Mouse (Mus musculus): Measurements from ENCODE around the gene Rln3. TPM values are rescaled to one million over a fixed set of nuclear protein-coding genes. Genes with fewer than 3 reads are reported as not detected.

The Rln3 gene
- polyA plus RNA-seq, 1 experiment = not detected

- TF ChIP-seq POLR2A (IDR thresholded peaks at IDR 0.05; ENCODE audit: low read depth, low read length) = no peak
- no peak for TF ChIP-seq CTCF (IDR thresholded peaks at IDR 0.05; ENCODE audit: borderline replicate concordance, insufficient read depth, low read length)
- H3K27ac ChIP-seq (ENCODE audit: insufficient read depth, low read length) = no peak overlapping the region
- H3K4me1 ChIP-seq (ENCODE audit: control insufficient read depth, insufficient read depth, low read length) = no peaks in the 10 kb centered on the region
- no peak overlapping the region for H3K4me3 ChIP-seq (ENCODE audit: insufficient read depth, low read length)
Measured at GRCm38 (mm10) chr8:84048171-84048570, 3.4 kb upstream of the Rln3 start.

- Histone ChIP-seq H3K4me3 (ENCODE audit: insufficient read depth, low read length) (no peak overlapping the region), H3K27ac (ENCODE audit: insufficient read depth, low read length) (no peak overlapping the region), H3K4me1 (ENCODE audit: control insufficient read depth, insufficient read depth, low read length) (no peaks in the 10 kb centered on the region)
- no peak for TF ChIP-seq CTCF (IDR thresholded peaks at IDR 0.05; ENCODE audit: borderline replicate concordance, insufficient read depth, low read length)
- TF ChIP-seq POLR2A (IDR thresholded peaks at IDR 0.05; ENCODE audit: low read depth, low read length) = no peak
Measured at GRCm38 (mm10) chr8:84046505-84046904, 1.7 kb upstream of the Rln3 start.

- Histone ChIP-seq H3K4me3 (ENCODE audit: insufficient read depth, low read length) (no peak overlapping the region), H3K27ac (ENCODE audit: insufficient read depth, low read length) (no peak overlapping the region), H3K4me1 (ENCODE audit: control insufficient read depth, insufficient read depth, low read length) (peaks cover 2% of the 10 kb centered on the region; the same call in 1 of the 2 replicates)
- TF ChIP-seq CTCF (IDR thresholded peaks at IDR 0.05; ENCODE audit: borderline replicate concordance, insufficient read depth, low read length) (no peak; the same call in 1 of the 2 replicates), POLR2A (IDR thresholded peaks at IDR 0.05; ENCODE audit: low read depth, low read length) (no peak)
Measured at GRCm38 (mm10) chr8:84044103-84044502, 697 bp downstream of the Rln3 start.

GRCm38 (mm10) chr8:84042948-84043342 lies 1.9 kb downstream of the Rln3 start:
- no peak overlapping the region for H3K27ac ChIP-seq (ENCODE audit: insufficient read depth, low read length)
- TF ChIP-seq CTCF (IDR thresholded peaks at IDR 0.05; ENCODE audit: borderline replicate concordance, insufficient read depth, low read length) (no peak), POLR2A (IDR thresholded peaks at IDR 0.05; ENCODE audit: low read depth, low read length) (no peak)
- H3K4me1 ChIP-seq (ENCODE audit: control insufficient read depth, insufficient read depth, low read length) = peaks cover 2% of the 10 kb centered on the region; the same call in 1 of the 2 replicates
- no peak overlapping the region for H3K4me3 ChIP-seq (ENCODE audit: insufficient read depth, low read length)

GRCm38 (mm10) chr8:84042066-84042947 lies 2.5 kb downstream of the Rln3 start, which contains the start of gene Il27ra:
Gene Il27ra (minus strand): TSS chr8:84042589.
- peak within 1 kb of the TSS; percentile 21; the same call in 1 of the 2 replicates for H3K4me3 ChIP-seq (ENCODE audit: insufficient read depth, low read length)
- H3K27ac ChIP-seq (ENCODE audit: insufficient read depth, low read length) = no peak within 1 kb of the TSS
- TF ChIP-seq CTCF (IDR thresholded peaks at IDR 0.05; ENCODE audit: borderline replicate concordance, insufficient read depth, low read length) (peak; percentile 61; the same call in 1 of the 2 replicates), POLR2A (IDR thresholded peaks at IDR 0.05; ENCODE audit: low read depth, low read length) (no peak)
- H3K4me1 ChIP-seq (ENCODE audit: control insufficient read depth, insufficient read depth, low read length) = peaks cover 2% of the 10 kb centered on the region; the same call in 1 of the 2 replicates

GRCm38 (mm10) chr8:84039050-84039449 lies 5.8 kb downstream of the Rln3 start:
- Histone ChIP-seq H3K27ac (ENCODE audit: insufficient read depth, low read length) (no peak overlapping the region), H3K4me1 (ENCODE audit: control insufficient read depth, insufficient read depth, low read length) (peaks cover 2% of the 10 kb centered on the region; the same call in 1 of the 2 replicates)
- TF ChIP-seq POLR2A (IDR thresholded peaks at IDR 0.05; ENCODE audit: low read depth, low read length) = no peak
- 0 out of 2 replicates have a peak, but pooled peaks have one; percentile 10 for TF ChIP-seq CTCF (IDR thresholded peaks at IDR 0.05; ENCODE audit: borderline replicate concordance, insufficient read depth, low read length)

GRCm38 (mm10) chr8:84038015-84038414 lies 6.8 kb downstream of the Rln3 start:
- Histone ChIP-seq H3K4me1 (ENCODE audit: control insufficient read depth, insufficient read depth, low read length) (peaks cover 9% of the 10 kb centered on the region), H3K27ac (ENCODE audit: insufficient read depth, low read length) (no peak overlapping the region), H3K4me3 (ENCODE audit: insufficient read depth, low read length) (no peak overlapping the region)
- TF ChIP-seq POLR2A (IDR thresholded peaks at IDR 0.05; ENCODE audit: low read depth, low read length) (no peak), CTCF (IDR thresholded peaks at IDR 0.05; ENCODE audit: borderline replicate concordance, insufficient read depth, low read length) (no peak)

More at GRCm38 (mm10) chr8:84039050-84039449, 5.8 kb downstream of the Rln3 start:
- no peak overlapping the region for H3K4me3 ChIP-seq (ENCODE audit: insufficient read depth, low read length)

GRCm38 (mm10) chr8:84032777-84033176 lies 12.0 kb downstream of the Rln3 start:
- Histone ChIP-seq H3K4me1 (ENCODE audit: control insufficient read depth, insufficient read depth, low read length) (peaks cover 12% of the 10 kb centered on the region), H3K4me3 (ENCODE audit: insufficient read depth, low read length) (no peak overlapping the region), H3K27ac (ENCODE audit: insufficient read depth, low read length) (peak overlapping the region; percentile 75)
- TF ChIP-seq CTCF (IDR thresholded peaks at IDR 0.05; ENCODE audit: borderline replicate concordance, insufficient read depth, low read length) (no peak), POLR2A (IDR thresholded peaks at IDR 0.05; ENCODE audit: low read depth, low read length) (no peak)

GRCm38 (mm10) chr8:84029272-84029671 lies 15.5 kb downstream of the Rln3 start:
- peaks cover 12% of the 10 kb centered on the region for H3K4me1 ChIP-seq (ENCODE audit: control insufficient read depth, insufficient read depth, low read length)
- TF ChIP-seq POLR2A (IDR thresholded peaks at IDR 0.05; ENCODE audit: low read depth, low read length) = no peak
- TF ChIP-seq CTCF (IDR thresholded peaks at IDR 0.05; ENCODE audit: borderline replicate concordance, insufficient read depth, low read length) = no peak
- no peak overlapping the region for H3K4me3 ChIP-seq (ENCODE audit: insufficient read depth, low read length)
- no peak overlapping the region for H3K27ac ChIP-seq (ENCODE audit: insufficient read depth, low read length)

GRCm38 (mm10) chr8:84027449-84027848 lies 17.4 kb downstream of the Rln3 start:
- TF ChIP-seq CTCF (IDR thresholded peaks at IDR 0.05; ENCODE audit: borderline replicate concordance, insufficient read depth, low read length) = no peak
- no peak for TF ChIP-seq POLR2A (IDR thresholded peaks at IDR 0.05; ENCODE audit: low read depth, low read length)

More at GRCm38 (mm10) chr8:84027449-84027848, 17.4 kb downstream of the Rln3 start:
- Histone ChIP-seq H3K4me1 (ENCODE audit: control insufficient read depth, insufficient read depth, low read length) (peaks cover 13% of the 10 kb centered on the region), H3K4me3 (ENCODE audit: insufficient read depth, low read length) (no peak overlapping the region), H3K27ac (ENCODE audit: insufficient read depth, low read length) (no peak overlapping the region)

Data from embryonic fibroblast, embryonic 13.5 days (primary cell).